Comparison of ENCODE assay signal across 8 mouse cellular contexts in the genomic region with DNA sequence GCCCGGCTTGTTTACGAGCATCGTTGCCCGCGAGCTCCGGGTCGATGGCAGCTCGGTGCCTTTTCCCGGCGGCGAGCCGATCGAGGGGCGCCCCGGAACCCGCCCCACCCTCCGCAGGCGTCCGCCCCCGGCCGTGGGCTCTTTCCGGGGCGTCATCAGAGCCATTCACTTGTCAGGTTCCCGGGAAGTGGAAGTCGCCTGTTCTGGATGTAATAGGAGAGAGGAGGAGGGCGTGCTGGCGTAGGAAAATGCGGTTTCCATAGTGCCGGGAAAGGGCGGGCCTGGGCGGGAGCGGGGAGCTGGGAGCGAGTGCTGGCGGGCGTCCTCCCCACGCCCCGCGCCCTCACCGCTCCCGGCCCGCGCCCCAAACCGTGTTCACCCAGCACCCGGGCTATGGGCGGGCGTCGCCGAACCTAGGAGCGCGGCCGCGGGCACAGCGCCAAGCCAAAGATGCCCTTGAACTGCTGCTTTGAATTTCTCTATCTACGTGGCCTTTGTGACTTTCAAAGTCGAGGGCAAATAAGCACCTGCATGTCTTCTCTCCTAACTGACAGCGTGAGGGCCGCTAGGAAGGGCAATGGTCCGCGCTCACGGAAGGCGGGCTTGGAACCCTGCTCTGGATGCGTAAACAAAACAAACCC. TPM values are rescaled to one million over a fixed set of nuclear protein-coding genes. Genes with fewer than 3 reads are reported as not detected.
DNase-seq lines count a peak whose midpoint lies in the region; ATAC-seq and TF ChIP-seq lines count a peak whose summit lies in the region.

No protein-coding gene starts in this region.

- peak overlapping the region; percentile 98 for H3K27ac ChIP-seq in embryonic facial prominence, embryonic 10.5 days (replicated peaks)
- H3K27ac ChIP-seq in liver, embryonic 11.5 days (ENCODE audit: low read depth, low read length) = peak overlapping the region; percentile 97

- under 1% methylated on average over 62 of the region's 62 CpGs for WGBS in embryonic facial prominence, embryonic 10.5 days
- WGBS in liver, embryonic 11.5 days = 1% methylated on average over 61 of the region's 62 CpGs

- peak overlapping the region; percentile 93 for H3K4me3 ChIP-seq in embryonic facial prominence, embryonic 10.5 days
- H3K4me3 ChIP-seq in liver, embryonic 11.5 days (ENCODE audit: low read depth, low read length) = peak overlapping the region; percentile 85
- peak overlapping the region; percentile 31 for H3K4me3 ChIP-seq in myocyte

- H3K4me2 ChIP-seq in liver, embryonic 11.5 days = peak overlapping the region; percentile 84
- H3K4me2 ChIP-seq in myocyte (ENCODE audit: low read depth) = peak overlapping the region; percentile 57

- DNase-seq in layer of hippocampus, adult 18-20 months (ENCODE audit: low spot score in 2 of 2) = peak; percentile 65 to 85
- no peak for DNase-seq in layer of hippocampus, postnatal 10 days (ENCODE audit: low spot score in 2 of 2)
- DNase-seq in embryonic facial prominence, embryonic 10.5 days (ENCODE audit: low spot score) = peak; percentile 85
- DNase-seq in heart, adult 8-10 months (ENCODE audit: low spot score) = peak; percentile 57
- DNase-seq in kidney, adult 9 months = peak; percentile 74
- DNase-seq in liver, embryonic 11.5 days (ENCODE audit: low spot score) = peak; percentile 75
- DNase-seq in splenic B cell, adult 2 months (ENCODE audit: low read depth, low spot score) = peak; percentile 74

- peak; percentile 32 for ATAC-seq in liver, embryonic 11.5 days (replicated peaks; ENCODE audit: low FRiP score)

- H3K36me3 ChIP-seq in embryonic facial prominence, embryonic 10.5 days (replicated peaks) = peaks cover 24% of the 10 kb centered on the region
- H3K36me3 ChIP-seq in liver, embryonic 11.5 days (ENCODE audit: control insufficient read depth, insufficient read depth, low read length) = peaks cover 5% of the 10 kb centered on the region; the same call in 1 of the 2 replicates
- no peaks in the 10 kb centered on the region for H3K36me3 ChIP-seq in myocyte (ENCODE audit: control insufficient read depth, insufficient read depth)
- H3K36me3 ChIP-seq in splenic B cell, adult 2 months (ENCODE audit: control insufficient read depth, insufficient read depth, low read length, poor library complexity, severe bottlenecking) = no peaks in the 10 kb centered on the region

- H3K79me2 ChIP-seq in myocyte (ENCODE audit: control insufficient read depth, insufficient read depth) = no peaks in the 10 kb centered on the region

- peak overlapping the region; percentile 81 for H3K9ac ChIP-seq in liver, embryonic 11.5 days (ENCODE audit: low read depth, low read length)

- H3K27me3 ChIP-seq in embryonic facial prominence, embryonic 10.5 days (replicated peaks; ENCODE audit: low read depth, poor library complexity, severe bottlenecking) = 0 out of 2 replicates have a peak, but pooled peaks cover 21% of the 10 kb centered on the region
- H3K27me3 ChIP-seq in liver, embryonic 11.5 days (replicated peaks; ENCODE audit: control insufficient read depth, insufficient read depth, low read length) = peaks cover 2% of the 10 kb centered on the region; the same call in 1 of the 2 replicates
- no peaks in the 10 kb centered on the region for H3K27me3 ChIP-seq in myocyte (ENCODE audit: control insufficient read depth, insufficient read depth, insufficient read length)
- no peaks in the 10 kb centered on the region for H3K27me3 ChIP-seq in splenic B cell, adult 2 months (ENCODE audit: control insufficient read depth, insufficient read depth, low read length, poor library complexity, severe bottlenecking)

- no peak for TF ChIP-seq POLR2A in myocyte (IDR thresholded peaks at IDR 0.05; ENCODE audit: insufficient read length, low read depth)

- H3ac ChIP-seq in myocyte (ENCODE audit: control insufficient read depth, insufficient read length) = peak overlapping the region; percentile 56

- peaks cover 59% of the 10 kb centered on the region for H3K4me1 ChIP-seq in embryonic facial prominence, embryonic 10.5 days
- peaks cover 42% of the 10 kb centered on the region for H3K4me1 ChIP-seq in liver, embryonic 11.5 days (replicated peaks; ENCODE audit: control insufficient read depth, insufficient read depth, low read length)

- H3K9me3 ChIP-seq in embryonic facial prominence, embryonic 10.5 days = no peaks in the 10 kb centered on the region
- H3K9me3 ChIP-seq in liver, embryonic 11.5 days (ENCODE audit: control insufficient read depth, low read length) = no peaks in the 10 kb centered on the region

TF ChIP-seq in myocyte, 11 proteins besides CTCF, POLR2A, EP300 and RAD21:
- TF ChIP-seq MAX (IDR thresholded peaks at IDR 0.05; ENCODE audit: low read depth) = no peak
- TF ChIP-seq REST (IDR thresholded peaks at IDR 0.05; ENCODE audit: insufficient read depth, insufficient read length) = no peak
- no peak for TF ChIP-seq E2F4 (IDR thresholded peaks at IDR 0.05; ENCODE audit: insufficient read depth)
- TF ChIP-seq USF1 (IDR thresholded peaks at IDR 0.05; ENCODE audit: low read depth) = no peak
- TF ChIP-seq TCF3 (IDR thresholded peaks at IDR 0.05; ENCODE audit: insufficient read length, low read depth) = no peak
- no peak for TF ChIP-seq CEBPB (IDR thresholded peaks at IDR 0.05; ENCODE audit: insufficient read depth, poor library complexity, severe bottlenecking)

RNA-seq across cellular contexts. Expression of a gene that starts 1.3 kb away (rescaled TPM):
- total RNA-seq in layer of hippocampus, adult 18-20 months (2021) = 10 to 100 TPM; 80.4 to 85.0 TPM
- total RNA-seq in layer of hippocampus, postnatal 10 days (2021) = 10 to 100 TPM; 44.9 to 54.0 TPM
- polyA plus RNA-seq in embryonic facial prominence, embryonic 10.5 days (2016; fragmentation: Nextera tagmentation; extraction: Ambion mirVana) = 7.9 and 8.1 TPM in 2 replicates
- 10 to 100 TPM in 1 of 4 experiments, 1 to 10 TPM in 3; 4.7 to 13.0 (median 6.8) TPM for total RNA-seq in heart, adult 8-10 months (2022)
- polyA plus RNA-seq in liver, embryonic 11.5 days (2014; fragmentation: Nextera tagmentation; extraction: Ambion mirVana) = 8.3 and 8.9 TPM in 2 replicates
- 2.0 TPM for polyA plus RNA-seq in myocyte (2012; fragmentation: generic; extraction: Trizol)

Comparison
In these comparisons a context has a peak if more than half of its experiments do, and no peak if none do; other contexts are left out.
1. DNase-seq: peak in layer of hippocampus, adult 18-20 months (2 of 2), embryonic facial prominence, embryonic 10.5 days (single experiment), heart, adult 8-10 months (single experiment), kidney, adult 9 months (single experiment), liver, embryonic 11.5 days (single experiment) and splenic B cell, adult 2 months (single experiment); none in layer of hippocampus, postnatal 10 days (0 of 2).
2. H3K4me3 ChIP-seq: peak in every context shown above with its lines; median percentile 93 in embryonic facial prominence, embryonic 10.5 days; 85 in liver, embryonic 11.5 days; 31 in myocyte.